Mouse (Mus musculus) spleen, adult 18-20 months (tissue): ENCODE measurements around the gene Lrpap1.

Experiments used
- DNase-seq, 2 experiments: peaks; one replicate each; pipeline ENCODE4 v3.0.0; 2022; ENCODE audit warnings: mixed read lengths in 2 of 2

Gene Lrpap1

GRCm38 (mm10) chr5:35056604-35057432 lies 48.7 kb downstream of the Lrpap1 start, which contains the start of gene Dok7:
Gene Dok7 (plus strand): TSS chr5:35056766.
- no peak for DNase-seq

DNA sequence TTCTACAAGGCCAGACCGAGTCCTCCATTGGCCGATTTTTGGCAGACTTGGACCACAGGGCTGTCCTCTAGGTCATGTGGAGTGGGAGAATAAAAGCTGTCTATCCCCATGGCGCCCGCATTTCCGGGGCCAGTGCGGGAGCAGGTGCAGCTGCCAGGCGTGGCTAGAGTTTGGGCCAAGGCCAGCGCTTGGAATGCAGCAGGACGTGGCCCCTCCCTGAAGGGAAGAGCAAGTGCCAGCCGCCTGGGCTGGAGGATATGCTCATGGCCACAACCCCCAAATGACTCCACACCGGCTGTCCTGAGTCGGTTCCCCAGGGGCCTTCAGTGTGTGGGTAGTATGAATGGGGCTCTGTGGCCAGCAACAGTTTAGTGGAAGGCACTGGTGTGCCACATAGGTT lies 50.5 kb downstream of the Lrpap1 start:
- no peak for DNase-seq

DNA sequence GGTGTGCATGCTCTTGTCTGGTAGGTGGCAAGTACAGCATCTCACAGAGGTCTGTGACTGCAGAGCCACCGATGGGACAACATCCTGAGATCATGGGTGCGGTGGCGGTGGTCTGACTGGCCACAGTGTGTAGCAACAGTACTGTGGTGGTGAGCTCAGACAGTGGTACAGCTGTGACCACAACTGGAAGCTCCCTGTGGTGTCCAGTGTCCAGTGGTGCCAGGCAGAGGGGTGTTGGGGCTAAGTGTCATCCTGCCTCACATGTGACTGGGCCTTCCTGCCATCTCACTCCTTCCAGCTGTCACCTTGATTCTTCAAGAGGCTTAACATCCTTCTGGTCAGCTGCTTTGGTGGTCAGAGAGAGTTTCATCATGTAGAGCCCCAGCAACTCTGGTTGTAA lies 50.9 kb downstream of the Lrpap1 start:
- no peak for DNase-seq

DNA sequence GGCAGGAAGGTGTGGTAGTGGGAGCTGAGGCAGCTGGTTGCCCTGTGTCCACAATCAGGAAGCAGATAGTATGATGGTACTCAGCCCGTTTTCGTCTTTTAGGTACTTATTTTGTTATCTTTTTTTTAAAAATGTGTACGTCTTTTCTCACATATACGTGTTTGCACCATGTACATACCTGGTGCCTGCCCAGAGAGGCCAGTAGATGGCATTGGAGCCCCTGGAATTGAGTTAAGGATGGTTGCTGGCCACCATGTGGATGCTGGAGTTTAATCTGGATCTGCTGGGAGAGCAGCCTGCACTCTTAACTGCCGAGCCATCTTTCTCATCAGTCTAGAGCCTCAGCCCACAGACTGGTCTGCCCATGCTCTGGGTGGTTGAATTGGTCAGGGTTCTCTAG lies 55.0 kb downstream of the Lrpap1 start:
- no peak for DNase-seq

DNA sequence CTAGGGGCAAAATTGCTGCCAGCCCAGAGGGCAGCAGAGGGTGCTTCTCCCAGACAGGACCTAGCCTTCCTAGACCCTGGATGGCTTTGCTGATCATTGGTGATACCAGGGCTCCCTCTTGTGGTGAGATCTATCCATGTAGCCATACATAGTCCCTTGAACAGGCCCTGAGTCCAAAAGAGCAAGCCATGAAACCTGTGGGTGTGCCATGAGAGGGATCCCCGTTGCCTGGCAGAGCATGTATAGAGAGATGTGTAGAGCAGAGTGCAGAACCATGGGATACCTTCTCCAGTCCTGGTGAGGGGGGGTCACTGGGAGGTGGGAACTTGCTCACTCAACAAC lies 62.5 kb downstream of the Lrpap1 start:
- peak in 1 of 2 experiments; percentile 63 for DNase-seq

- peak; percentile 17 to 22 for DNase-seq
These were observed 63.0 kb downstream of the Lrpap1 start for GRCm38 (mm10) chr5:35042431-35043109.
